Mouse (Mus musculus): Measurements from ENCODE around the gene Zfp872. TPM values are rescaled to one million over a fixed set of nuclear protein-coding genes. Genes with fewer than 3 reads are reported as not detected.

Gene Zfp872
- total and polyA plus RNA-seq, 3 experiments, result not detected

GRCm38 (mm10) chr9:22196412-22196811 lies 8.5 kb downstream of the Zfp872 start:
- Histone ChIP-seq H3K9me3 (replicated peaks; ENCODE audit: low read length) (peaks cover 30% of the 10 kb centered on the region), H3K79me2 (replicated peaks; ENCODE audit: control insufficient read depth, extremely low read depth, insufficient read depth, poor library complexity, severe bottlenecking) (no peaks in the 10 kb centered on the region), H3K4me3 (replicated peaks in 1 of 3; ENCODE audit: low read depth in 2 of 3, low read length in 2 of 3, poor library complexity in 1 of 3) (no peak overlapping the region), H3K4me1 (ENCODE audit: control insufficient read depth in 1 of 2, insufficient read depth in 2 of 2) (no peaks in the 10 kb centered on the region), H3K36me3 (replicated peaks in 1 of 2; ENCODE audit: control insufficient read depth in 1 of 2, insufficient read depth in 1 of 2, low read length in 1 of 2) (no peaks in the 10 kb centered on the region), H3K27ac (ENCODE audit: insufficient read depth, low read depth) (no peak overlapping the region), H3K9ac (ENCODE audit: insufficient read depth, low read depth) (no peak overlapping the region), H3K27me3 (replicated peaks) (peaks cover 16% of the 10 kb centered on the region), H3K4me2 (ENCODE audit: insufficient read depth, low read depth, poor library complexity, severe bottlenecking) (no peak overlapping the region)
- dilution Hi-C loops (cut with MboI; ENCODE audit: extremely low pct_ligation_motif_present, extremely low pct_unique_long_range_greater_than_20kb, low sequenced_read_pairs) (no loop called here), in situ Hi-C loops (cut with MboI; ENCODE audit: low pct_ligation_motif_present, low pct_unique_long_range_greater_than_20kb, low sequenced_read_pairs) (no loop called here)
- DNase-seq (ENCODE audit: extremely low read depth), result no peak
- TF ChIP-seq ZKSCAN1 (IDR thresholded peaks at IDR 0.05; ENCODE audit: borderline replicate concordance, low read depth, low read length) (no peak), CHD1 (IDR thresholded peaks at IDR 0.05; ENCODE audit: low read depth, low read length) (no peak)

DNA sequence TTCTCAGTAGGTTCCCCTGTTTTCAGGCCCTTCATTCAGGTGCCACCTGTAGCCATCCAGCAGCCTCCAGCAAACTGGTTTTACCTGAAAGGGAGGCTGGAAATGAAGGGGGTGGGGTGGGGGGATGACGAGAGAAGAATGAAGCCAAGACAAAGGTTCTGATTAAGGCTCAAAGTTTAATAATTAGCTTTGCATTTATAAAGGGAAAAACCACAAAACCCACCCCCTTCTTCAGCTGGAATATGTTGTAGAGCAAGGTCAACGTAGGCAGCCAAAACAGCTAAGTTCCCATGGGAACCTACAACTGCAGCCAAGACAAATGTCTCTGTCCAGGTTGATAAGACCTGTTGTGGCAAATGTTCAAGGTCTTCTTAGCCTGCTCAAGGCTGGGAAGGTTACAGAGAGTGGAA lies 25.9 kb downstream of the Zfp872 start:
- in situ Hi-C loops (cut with MboI; ENCODE audit: low pct_ligation_motif_present, low pct_unique_long_range_greater_than_20kb, low sequenced_read_pairs), result loop anchor here (10.0 kb wide), 1 partner anchor 59 kb away; the partner anchor contains the start of gene Pigyl
- no peak overlapping the region for H3K9ac ChIP-seq (ENCODE audit: insufficient read depth, low read depth)
- H3K4me3 ChIP-seq (replicated peaks in 1 of 3; ENCODE audit: low read depth in 2 of 3, low read length in 2 of 3, poor library complexity in 1 of 3), result no peak overlapping the region

GRCm38 (mm10) chr9:22214549-22214948 lies 26.7 kb downstream of the Zfp872 start:
- H3K9ac ChIP-seq (ENCODE audit: insufficient read depth, low read depth), result no peak overlapping the region
- in situ Hi-C loops (cut with MboI; ENCODE audit: low pct_ligation_motif_present, low pct_unique_long_range_greater_than_20kb, low sequenced_read_pairs) (loop anchor here (10.0 kb wide), 1 partner anchor 60 kb away; the partner anchor contains the start of gene Pigyl), dilution Hi-C loops (cut with MboI; ENCODE audit: extremely low pct_ligation_motif_present, extremely low pct_unique_long_range_greater_than_20kb, low sequenced_read_pairs) (no loop called here)
- H3K79me2 ChIP-seq (replicated peaks; ENCODE audit: control insufficient read depth, extremely low read depth, insufficient read depth, poor library complexity, severe bottlenecking), result no peaks in the 10 kb centered on the region
- no peaks in the 10 kb centered on the region for H3K36me3 ChIP-seq (replicated peaks in 1 of 2; ENCODE audit: control insufficient read depth in 1 of 2, insufficient read depth in 1 of 2, low read length in 1 of 2)
- H3K9me3 ChIP-seq (replicated peaks; ENCODE audit: low read length), result no peaks in the 10 kb centered on the region
- H3K4me3 ChIP-seq (replicated peaks in 1 of 3; ENCODE audit: low read depth in 2 of 3, low read length in 2 of 3, poor library complexity in 1 of 3), result no peak overlapping the region
- H3K27ac ChIP-seq (ENCODE audit: insufficient read depth, low read depth), result no peak overlapping the region
- H3K4me1 ChIP-seq (ENCODE audit: control insufficient read depth in 1 of 2, insufficient read depth in 2 of 2), result peaks cover 2 to 13% of the 10 kb centered on the region in 2 experiments; a peak in 3 of 4 replicates
- no peak for DNase-seq (ENCODE audit: extremely low read depth)
- no peak overlapping the region for H3K4me2 ChIP-seq (ENCODE audit: insufficient read depth, low read depth, poor library complexity, severe bottlenecking)
- H3K27me3 ChIP-seq (replicated peaks), result peaks cover 3% of the 10 kb centered on the region
- no peak for TF ChIP-seq NRF1 (IDR thresholded peaks at IDR 0.05; ENCODE audit: low read depth, low read length)
- TF ChIP-seq E2F4 (IDR thresholded peaks at IDR 0.05; ENCODE audit: insufficient replicate concordance, low read depth, low read length), result no peak
- TF ChIP-seq MYC (IDR thresholded peaks at IDR 0.05; ENCODE audit: low read depth, low read length), result no peak
- no peak for TF ChIP-seq POLR2A (IDR thresholded peaks at IDR 0.05; ENCODE audit: low read depth, low read length)
- TF ChIP-seq ELF1 (IDR thresholded peaks at IDR 0.05; ENCODE audit: low read depth, low read length), result no peak

More for the DNA sequence above, 25.9 kb downstream of the Zfp872 start:
- Histone ChIP-seq H3K27me3 (replicated peaks) (peaks cover 3% of the 10 kb centered on the region), H3K36me3 (replicated peaks in 1 of 2; ENCODE audit: control insufficient read depth in 1 of 2, insufficient read depth in 1 of 2, low read length in 1 of 2) (no peaks in the 10 kb centered on the region), H3K27ac (ENCODE audit: insufficient read depth, low read depth) (no peak overlapping the region), H3K4me1 (ENCODE audit: control insufficient read depth in 1 of 2, insufficient read depth in 2 of 2) (peaks cover 2 to 13% of the 10 kb centered on the region in 2 experiments; a peak in 3 of 4 replicates), H3K4me2 (ENCODE audit: insufficient read depth, low read depth, poor library complexity, severe bottlenecking) (no peak overlapping the region), H3K79me2 (replicated peaks; ENCODE audit: control insufficient read depth, extremely low read depth, insufficient read depth, poor library complexity, severe bottlenecking) (no peaks in the 10 kb centered on the region), H3K9me3 (replicated peaks; ENCODE audit: low read length) (no peaks in the 10 kb centered on the region)
- TF ChIP-seq MAX (IDR thresholded peaks at IDR 0.05; ENCODE audit: low read length), result no peak
- no peak for TF ChIP-seq USF1 (IDR thresholded peaks at IDR 0.05; ENCODE audit: low read depth, low read length)
- TF ChIP-seq ZC3H11A (IDR thresholded peaks at IDR 0.05; ENCODE audit: low read depth, low read length), result no peak
- no peak for TF ChIP-seq MEF2A (IDR thresholded peaks at IDR 0.05; ENCODE audit: borderline replicate concordance, low read depth, low read length)
- no peak for TF ChIP-seq TBP (conservative IDR thresholded peaks at IDR 0.05; ENCODE audit: low read depth, low read length)
- no peak for TF ChIP-seq POLR2A (IDR thresholded peaks at IDR 0.05; ENCODE audit: low read depth, low read length)
- no peak for TF ChIP-seq MAFK (IDR thresholded peaks at IDR 0.05; ENCODE audit: insufficient replicate concordance, low read length)
- no peak for TF ChIP-seq NELFE (IDR thresholded peaks at IDR 0.05; ENCODE audit: low read depth, low read length)
- no peak for TF ChIP-seq EP300 (IDR thresholded peaks at IDR 0.05; ENCODE audit: low read length)
- TF ChIP-seq SMC3 (IDR thresholded peaks at IDR 0.05; ENCODE audit: low read depth, low read length), result no peak
- TF ChIP-seq CHD1 (IDR thresholded peaks at IDR 0.05; ENCODE audit: low read depth, low read length), result no peak
- TF ChIP-seq ZMIZ1 (IDR thresholded peaks at IDR 0.05; ENCODE audit: low read depth, low read length), result no peak
- no peak for TF ChIP-seq MYC (IDR thresholded peaks at IDR 0.05; ENCODE audit: low read depth, low read length)
- TF ChIP-seq ZNF384 (IDR thresholded peaks at IDR 0.05; ENCODE audit: low read depth, low read length), result no peak
- TF ChIP-seq IRF4 (IDR thresholded peaks at IDR 0.05; ENCODE audit: low read depth, low read length), result no peak
- TF ChIP-seq BHLHE40 (IDR thresholded peaks at IDR 0.05; ENCODE audit: low read depth, low read length), result no peak
- TF ChIP-seq E2F4 (IDR thresholded peaks at IDR 0.05; ENCODE audit: insufficient replicate concordance, low read depth, low read length), result no peak
- TF ChIP-seq TCF12 (IDR thresholded peaks at IDR 0.05; ENCODE audit: low read depth, low read length), result no peak
- DNase-seq (ENCODE audit: extremely low read depth), result no peak
- dilution Hi-C loops (cut with MboI; ENCODE audit: extremely low pct_ligation_motif_present, extremely low pct_unique_long_range_greater_than_20kb, low sequenced_read_pairs), result no loop called here
